ENCODE assay signal across 9 mouse cellular contexts in the genomic region with DNA sequence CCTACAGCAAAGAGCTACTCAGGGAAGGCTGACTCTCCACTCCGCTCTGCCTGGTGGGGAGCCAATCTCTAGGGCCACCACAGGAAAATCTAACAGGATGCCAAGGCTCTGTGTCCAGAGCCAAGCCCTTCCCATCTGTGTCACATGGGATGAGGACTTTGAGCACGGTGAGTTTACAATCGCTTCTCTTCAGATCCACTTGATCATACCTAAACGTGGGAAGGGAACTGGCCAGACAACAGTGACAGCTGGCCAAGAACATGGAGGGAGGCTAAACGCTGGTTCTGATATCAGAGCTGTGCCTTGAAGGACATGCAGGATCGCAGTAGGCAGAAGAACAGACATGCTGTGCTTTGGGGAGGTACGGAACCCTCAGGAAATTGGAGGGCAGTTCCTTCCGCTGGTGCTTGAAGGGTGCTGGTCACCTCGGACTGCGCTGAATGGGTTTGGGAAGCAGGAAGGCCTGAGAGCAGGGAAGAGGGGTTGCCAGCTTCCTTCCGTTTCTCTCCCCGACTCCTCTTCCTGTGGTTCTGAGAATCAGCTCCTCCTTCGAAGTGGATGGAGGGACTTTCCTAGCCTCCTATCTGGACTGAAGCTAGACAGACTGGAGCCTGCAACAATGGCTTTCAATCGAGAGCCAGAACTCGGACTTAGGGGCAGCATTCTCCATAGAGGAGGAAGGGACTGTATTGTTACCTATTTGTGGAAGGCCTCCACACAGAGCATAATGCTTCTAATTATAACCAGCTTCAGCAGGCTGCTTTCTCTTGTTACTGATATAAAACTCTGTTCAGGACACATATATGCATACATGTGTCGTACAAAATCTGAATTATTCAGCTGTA. TPM values are rescaled to one million over a fixed set of nuclear protein-coding genes. Genes with fewer than 3 reads are reported as not detected.
DNase-seq lines count a peak whose midpoint lies in the region; ATAC-seq lines count a peak whose summit lies in the region.
"Had no signal": no experiment of that assay in that cellular context is flagged by ENCODE, and none has a peak within 500 bp of the region (broad histone marks: within the 10 kb centered on the region; RNA-seq: fewer than 3 reads in every experiment).

No protein-coding gene starts in this region.

- 74% methylated on average over 16 of the region's 16 CpGs for WGBS in midbrain, embryonic 15.5 days

- no peaks in the 10 kb centered on the region for H3K9me3 ChIP-seq in midbrain, embryonic 15.5 days

- no peak overlapping the region for H3K9ac ChIP-seq in midbrain, embryonic 15.5 days

- 0 out of 2 replicates have a peak, but pooled peaks have one; percentile 30 for ATAC-seq in midbrain, embryonic 15.5 days (replicated peaks)
- ATAC-seq: Patski had no signal

- peaks cover 7% of the 10 kb centered on the region; the same call in 1 of the 2 replicates for H3K4me1 ChIP-seq in midbrain, embryonic 15.5 days

- no peak overlapping the region for H3K4me2 ChIP-seq in midbrain, embryonic 15.5 days

- H3K4me3 ChIP-seq in midbrain, embryonic 15.5 days: no peak overlapping the region

- H3K27me3 ChIP-seq in midbrain, embryonic 15.5 days (replicated peaks): no peaks in the 10 kb centered on the region

- peak; percentile 13 for DNase-seq in ovary, postnatal 14 days (ENCODE audit: low spot score)
- no peak for DNase-seq in ovary, adult 18-20 months (ENCODE audit: low spot score)
- peak; percentile 24 to 37 for DNase-seq in frontal cortex, postnatal 14 days (ENCODE audit: low spot score in 2 of 2)
- DNase-seq in heart, postnatal 4 days: peak; percentile 80
- peak; percentile 54 to 76 for DNase-seq in layer of hippocampus, postnatal 14 days (ENCODE audit: low spot score in 2 of 2)
- DNase-seq in thymus, postnatal 0 days (ENCODE audit: low spot score): no peak
- DNase-seq in thymus, postnatal 10 days (ENCODE audit: low spot score in 2 of 2): no peak

- no peak overlapping the region for H3K27ac ChIP-seq in midbrain, embryonic 15.5 days

- no peaks in the 10 kb centered on the region for H3K36me3 ChIP-seq in midbrain, embryonic 15.5 days (replicated peaks)

RNA-seq across cellular contexts. Expression of a gene that starts 21.9 kb away (rescaled TPM):
- total RNA-seq in heart, postnatal 4 days (2021): 10 to 100 TPM; 22.1 to 22.7 TPM
- total RNA-seq in layer of hippocampus, postnatal 14 days (2021): 10 to 100 TPM; 27.9 to 34.5 TPM
- 8.0 and 8.6 TPM in 2 replicates for polyA plus RNA-seq in midbrain, embryonic 15.5 days (2015; fragmentation: Nextera tagmentation; extraction: Ambion mirVana)
- 2.7 and 3.0 TPM in 2 replicates for polyA plus RNA-seq in thymus, postnatal 0 days (2015; fragmentation: Nextera tagmentation; extraction: Ambion mirVana)

Comparison
In these comparisons a context has a peak if more than half of its experiments do, and no peak if none do; other contexts are left out.
1. DNase-seq: peak in ovary, postnatal 14 days (single experiment), frontal cortex, postnatal 14 days (2 of 2), heart, postnatal 4 days (single experiment) and layer of hippocampus, postnatal 14 days (2 of 2); none in ovary, adult 18-20 months (single experiment), thymus, postnatal 0 days (single experiment) and thymus, postnatal 10 days (0 of 2).